Mouse (Mus musculus) hindbrain, embryonic 10.5 days (tissue): ENCODE measurements at regions not wholly inside any gene's neighbourhood (a gene's known extent, or its start where the extent isn't known, plus 50 kb on each side); places are given as distances from the start of the nearest gene placed in this dataset.

ENCODE experiments used
- DNase-seq: peaks from one replicate; pipeline ENCODE4 v3.0.0-alpha.2; 2017; ENCODE audit warnings: low spot score
- H3K27ac ChIP-seq: fragments of 300-500 bp; sonication (generic); 2 replicates; pipeline ENCODE4 v1.5.1; 2016; ENCODE audit warnings: mild to moderate bottlenecking, moderate library complexity
- H3K27me3 ChIP-seq: fragments of 300-500 bp; sonication (generic); 2 replicates; pipeline ENCODE4 v1.6.1; 2016; ENCODE audit warnings: mild to moderate bottlenecking; ENCODE audit not compliant: poor library complexity, insufficient read depth, severe bottlenecking
- H3K36me3 ChIP-seq: fragments of 300-500 bp; sonication (generic); 2 replicates; pipeline ENCODE4 v1.6.1; 2016; ENCODE audit warnings: mild to moderate bottlenecking, moderate library complexity
- H3K4me1 ChIP-seq: fragments of 300-500 bp; sonication (generic); replicated peaks from 2 replicates; pipeline ENCODE4 v1.6.1; 2016; ENCODE audit warnings: mild to moderate bottlenecking
- H3K4me3 ChIP-seq: fragments of 300-500 bp; sonication (generic); 2 replicates; pipeline ENCODE4 v1.5.1; 2016; ENCODE audit warnings: mild to moderate bottlenecking, moderate library complexity
- H3K9me3 ChIP-seq: fragments of 300-500 bp; sonication (generic); 2 replicates; pipeline ENCODE4 v1.6.1; 2016; ENCODE audit warnings: mild to moderate bottlenecking, moderate library complexity
- WGBS: fragments of 180-500 bp; shearing (Covaris S2); methylation state at CpG from one replicate; pipeline ENCODE4 v1.1.7; 2016; 5-methylcytosine and 5-hydroxymethylcytosine counted together

DNA sequence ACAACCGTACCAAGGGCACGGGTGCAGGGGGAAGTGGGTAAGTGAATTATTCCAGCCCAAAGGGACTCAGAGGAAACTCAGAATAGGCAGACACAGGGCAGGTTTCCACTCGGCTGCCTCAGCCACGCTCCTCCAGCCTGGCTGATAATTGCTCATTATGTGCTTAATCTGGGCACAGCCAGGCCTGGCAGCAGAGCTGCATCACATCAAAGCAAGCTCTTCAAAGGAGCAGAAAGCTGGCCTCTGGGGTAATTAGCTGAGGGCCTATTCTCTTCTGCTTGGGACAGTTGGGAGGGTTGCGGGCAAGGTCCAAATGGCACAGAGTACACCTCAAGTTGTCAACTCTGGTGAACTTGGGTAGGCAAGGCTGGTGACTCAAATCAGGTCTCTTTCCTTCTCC lies 239.5 kb downstream of the Emx2 start:
- no peaks in the 10 kb centered on the region for H3K9me3 ChIP-seq
- DNase-seq: no peak
- 60% methylated on average over 5 of the region's 5 CpGs for WGBS
- no peaks in the 10 kb centered on the region for H3K4me1 ChIP-seq
- H3K4me3 ChIP-seq: no peak overlapping the region
- H3K27ac ChIP-seq: no peak overlapping the region
- no peaks in the 10 kb centered on the region for H3K36me3 ChIP-seq
- peaks cover 6% of the 10 kb centered on the region; the same call in 1 of the 2 replicates for H3K27me3 ChIP-seq

- H3K27ac ChIP-seq: no peak overlapping the region
- 68% methylated on average over 3 of the region's 3 CpGs for WGBS
- H3K27me3 ChIP-seq: peaks cover 6% of the 10 kb centered on the region; the same call in 1 of the 2 replicates
- no peak for DNase-seq
- no peaks in the 10 kb centered on the region for H3K9me3 ChIP-seq
- H3K4me1 ChIP-seq: no peaks in the 10 kb centered on the region
- H3K4me3 ChIP-seq: no peak overlapping the region
- no peaks in the 10 kb centered on the region for H3K36me3 ChIP-seq
These were observed 242.0 kb downstream of the Emx2 start for GRCm38 (mm10) chr19:59700187-59700586.

GRCm38 (mm10) chr19:59707106-59707505 lies 236.3 kb downstream of the Rab11fip2 start:
- H3K4me1 ChIP-seq: no peaks in the 10 kb centered on the region
- H3K36me3 ChIP-seq: no peaks in the 10 kb centered on the region
- H3K4me3 ChIP-seq: no peak overlapping the region
- H3K27ac ChIP-seq: no peak overlapping the region
- WGBS: 37% methylated on average over 5 of the region's 5 CpGs
- no peaks in the 10 kb centered on the region for H3K27me3 ChIP-seq
- H3K9me3 ChIP-seq: no peaks in the 10 kb centered on the region
- DNase-seq: no peak

GRCm38 (mm10) chr19:59709180-59709579 lies 234.3 kb downstream of the Rab11fip2 start:
- Histone ChIP-seq H3K27ac (no peak overlapping the region), H3K4me1 (no peaks in the 10 kb centered on the region), H3K4me3 (no peak overlapping the region), H3K9me3 (no peaks in the 10 kb centered on the region), H3K36me3 (no peaks in the 10 kb centered on the region), H3K27me3 (no peaks in the 10 kb centered on the region)
- WGBS: 68% methylated on average over 2 of the region's 2 CpGs
- no peak for DNase-seq

DNA sequence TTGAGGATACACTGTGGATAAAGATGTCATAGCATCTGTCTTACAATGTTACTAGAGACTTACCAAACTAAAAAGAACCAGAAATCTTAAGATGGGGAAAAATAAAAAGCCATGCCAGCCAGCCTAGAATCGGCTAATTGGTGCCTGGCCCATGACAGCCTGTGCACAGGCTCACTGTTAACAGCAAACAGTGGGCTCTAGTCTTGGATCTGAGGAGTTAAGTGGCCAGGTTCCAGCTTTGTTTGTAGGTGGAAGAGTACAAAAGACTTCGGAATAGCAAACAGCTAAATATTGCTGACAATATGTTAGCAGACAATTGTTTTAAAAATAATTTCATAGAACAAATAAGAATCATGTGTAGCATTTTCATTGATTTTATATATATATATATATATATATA lies 228.4 kb downstream of the Rab11fip2 start:
- H3K36me3 ChIP-seq: no peaks in the 10 kb centered on the region
- peaks cover 18% of the 10 kb centered on the region; the same call in 1 of the 2 replicates for H3K27me3 ChIP-seq
- H3K4me3 ChIP-seq: no peak overlapping the region
- H3K27ac ChIP-seq: no peak overlapping the region
- H3K4me1 ChIP-seq: peaks cover 6% of the 10 kb centered on the region
- no peak for DNase-seq
- WGBS: 84% methylated on average over 2 of the region's 2 CpGs
- no peaks in the 10 kb centered on the region for H3K9me3 ChIP-seq

DNA sequence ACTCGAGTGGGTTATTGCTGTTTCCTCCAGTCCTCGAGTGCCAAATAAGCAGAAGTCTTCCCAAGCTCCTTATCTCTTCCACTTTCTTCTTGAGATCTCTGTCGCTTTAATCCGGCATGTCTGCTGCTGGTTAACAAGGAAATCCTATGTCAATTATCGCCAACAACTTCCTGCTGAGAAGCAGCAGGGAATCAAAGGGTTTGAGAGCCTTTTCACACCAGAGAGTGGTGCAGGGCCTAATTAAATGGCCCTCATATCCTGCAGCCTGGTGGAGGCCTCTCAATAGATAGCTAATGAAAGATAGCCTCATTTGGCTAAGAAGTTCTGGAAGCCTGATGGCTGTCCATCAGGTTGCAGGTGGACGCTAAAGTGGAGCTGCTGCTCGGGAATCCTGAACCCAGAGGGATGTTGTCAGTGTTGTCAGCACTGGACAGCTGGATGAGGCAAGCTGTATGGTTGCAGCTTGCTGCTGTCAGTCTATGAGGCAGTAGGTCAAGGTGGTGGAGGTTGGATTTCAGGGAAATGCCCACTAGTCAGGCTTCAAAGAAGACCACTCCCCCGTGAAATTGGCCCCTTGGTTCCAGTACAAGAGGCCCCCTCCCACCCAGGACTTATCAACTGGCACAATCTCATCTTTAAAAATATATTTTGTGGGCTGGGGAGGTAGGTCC lies 225.5 kb downstream of the Rab11fip2 start:
- Histone ChIP-seq H3K4me3 (no peak overlapping the region), H3K36me3 (no peaks in the 10 kb centered on the region), H3K27me3 (peaks cover 18% of the 10 kb centered on the region; the same call in 1 of the 2 replicates), H3K4me1 (peaks cover 6% of the 10 kb centered on the region), H3K27ac (no peak overlapping the region), H3K9me3 (peaks cover 3% of the 10 kb centered on the region; the same call in 1 of the 2 replicates)
- no peak for DNase-seq
- 14% methylated on average over 8 of the region's 8 CpGs for WGBS

DNA sequence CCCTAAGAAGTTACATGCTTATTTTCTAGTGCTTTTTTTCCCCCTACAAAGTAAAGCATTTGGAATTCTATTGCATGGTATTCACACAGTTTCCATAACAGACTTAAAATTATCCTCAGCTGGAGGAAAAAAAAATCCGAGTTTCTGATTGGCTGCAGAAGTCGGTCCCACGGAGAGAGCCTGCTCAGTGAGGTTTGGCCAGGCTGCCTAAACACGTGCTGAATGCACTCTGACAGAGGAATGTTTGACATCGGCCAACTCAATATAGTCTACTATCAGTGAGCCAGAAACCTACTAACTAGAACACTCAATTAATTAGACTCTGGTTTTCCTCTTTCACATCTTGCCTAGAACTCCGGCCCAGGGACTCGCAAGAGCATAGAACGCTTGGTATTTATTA lies 204.9 kb downstream of the Rab11fip2 start:
- DNase-seq: no peak
- H3K27me3 ChIP-seq: no peaks in the 10 kb centered on the region
- WGBS: 72% methylated on average over 8 of the region's 8 CpGs

DNA sequence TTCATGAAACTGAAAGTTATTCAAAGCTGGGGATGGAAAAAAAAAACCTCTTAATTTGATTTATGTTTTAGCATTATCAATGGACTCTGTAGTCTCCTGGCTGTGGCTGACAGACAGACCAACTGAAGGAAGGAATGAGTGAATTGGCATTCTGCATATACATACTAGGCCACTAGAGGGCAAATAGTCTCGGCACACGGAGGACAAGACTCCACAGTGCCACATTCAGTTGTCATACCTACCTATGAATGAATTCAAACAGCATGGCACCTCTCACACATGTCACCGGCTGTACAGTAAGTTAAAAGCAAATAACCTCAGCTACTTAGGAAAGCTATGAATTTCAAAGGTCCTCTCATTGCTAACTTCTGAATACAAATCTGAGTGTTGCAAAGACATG lies 200.5 kb downstream of the Rab11fip2 start:
- Histone ChIP-seq H3K36me3 (no peaks in the 10 kb centered on the region), H3K27ac (no peak overlapping the region), H3K27me3 (no peaks in the 10 kb centered on the region), H3K9me3 (no peaks in the 10 kb centered on the region), H3K4me3 (no peak overlapping the region), H3K4me1 (no peaks in the 10 kb centered on the region)
- 43% methylated on average over 3 of the region's 3 CpGs for WGBS
- DNase-seq: no peak

More for the DNA sequence above, 204.9 kb downstream of the Rab11fip2 start:
- H3K36me3 ChIP-seq: no peaks in the 10 kb centered on the region
- H3K27ac ChIP-seq: no peak overlapping the region
- no peaks in the 10 kb centered on the region for H3K4me1 ChIP-seq
- no peaks in the 10 kb centered on the region for H3K9me3 ChIP-seq
- H3K4me3 ChIP-seq: no peak overlapping the region

- WGBS: 63% methylated on average over 3 of the region's 3 CpGs
- DNase-seq: no peak
- H3K27ac ChIP-seq: no peak overlapping the region
- H3K4me3 ChIP-seq: no peak overlapping the region
- H3K4me1 ChIP-seq: no peaks in the 10 kb centered on the region
- no peaks in the 10 kb centered on the region for H3K9me3 ChIP-seq
- no peaks in the 10 kb centered on the region for H3K27me3 ChIP-seq
- no peaks in the 10 kb centered on the region for H3K36me3 ChIP-seq
These were observed 182.2 kb downstream of the Rab11fip2 start for GRCm38 (mm10) chr19:59761218-59761617.

DNA sequence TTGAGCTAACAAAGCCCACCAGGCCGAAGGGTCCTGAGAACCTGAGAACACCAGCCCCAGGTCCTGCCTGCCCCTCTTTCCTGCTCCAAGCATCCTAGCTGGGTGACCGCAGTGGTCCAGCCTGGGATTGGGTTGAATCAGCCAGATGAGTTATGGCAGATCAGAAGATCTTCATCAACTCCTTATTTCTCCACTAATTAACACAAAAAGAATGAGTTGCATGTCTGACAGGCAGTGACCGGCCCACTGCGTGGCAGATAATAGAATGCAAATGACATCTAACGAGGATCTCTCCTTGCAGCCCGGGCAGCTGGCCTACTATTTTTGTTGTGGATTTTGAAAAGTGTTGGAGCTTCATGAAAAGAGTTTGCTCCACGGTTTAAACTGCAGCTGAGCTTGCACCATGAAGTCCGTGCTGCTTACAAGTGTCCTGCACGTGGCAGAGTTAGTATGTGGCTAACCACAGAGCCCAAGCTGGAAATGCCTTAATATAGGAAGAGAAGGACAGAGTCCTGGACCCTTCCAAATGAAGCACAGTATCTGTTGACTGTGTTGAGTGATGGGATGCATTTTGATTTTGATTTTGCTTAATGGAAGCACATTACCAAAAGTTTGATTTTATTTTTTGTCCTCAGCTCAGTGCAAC lies 158.9 kb downstream of the Rab11fip2 start:
- no peak for DNase-seq
- Histone ChIP-seq H3K27ac (no peak overlapping the region), H3K27me3 (no peaks in the 10 kb centered on the region), H3K9me3 (no peaks in the 10 kb centered on the region), H3K36me3 (no peaks in the 10 kb centered on the region), H3K4me1 (no peaks in the 10 kb centered on the region), H3K4me3 (no peak overlapping the region)
- 67% methylated on average over 9 of the region's 9 CpGs for WGBS

DNA sequence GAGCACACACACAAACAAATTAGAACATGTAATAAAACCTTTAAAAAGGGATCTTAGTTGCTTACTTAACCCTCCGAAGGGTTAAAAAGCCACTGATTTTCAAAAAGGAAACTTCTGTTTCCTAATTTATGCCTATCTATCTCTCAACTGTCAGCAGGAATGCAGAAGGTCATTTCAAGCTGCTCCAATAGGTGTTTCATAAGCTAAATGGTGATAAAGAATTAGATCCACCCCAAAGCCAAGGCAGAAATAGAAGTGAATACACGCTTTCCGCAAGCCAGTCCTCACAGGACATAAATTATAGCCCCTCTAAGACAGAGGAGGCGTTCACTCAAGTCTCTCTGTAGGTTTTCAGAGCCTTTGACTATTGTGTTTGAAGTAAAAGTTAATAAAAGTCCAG lies 112.2 kb downstream of the Rab11fip2 start:
- Histone ChIP-seq H3K4me1 (no peaks in the 10 kb centered on the region), H3K27me3 (no peaks in the 10 kb centered on the region), H3K4me3 (no peak overlapping the region), H3K36me3 (no peaks in the 10 kb centered on the region), H3K9me3 (no peaks in the 10 kb centered on the region), H3K27ac (no peak overlapping the region)
- 89% methylated on average over 4 of the region's 4 CpGs for WGBS
- DNase-seq: no peak

DNA sequence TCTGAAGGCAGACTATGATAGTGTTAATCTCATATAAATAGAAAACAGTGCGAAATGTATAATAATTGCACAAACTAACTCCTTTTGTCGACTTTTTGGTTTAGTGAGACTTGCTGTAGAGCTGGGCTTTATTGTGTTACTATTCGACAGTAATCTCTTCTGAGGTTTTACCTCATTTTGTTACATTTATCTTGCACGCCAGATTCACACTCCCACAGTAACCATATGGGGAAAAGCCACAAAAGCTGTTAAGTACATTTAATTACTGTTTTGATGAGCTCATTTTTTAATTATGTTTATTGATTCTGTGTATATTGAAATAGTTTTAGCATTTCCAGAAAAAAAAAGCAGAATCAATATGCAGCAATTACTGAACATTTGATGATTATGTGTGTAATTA lies 106.3 kb downstream of the Rab11fip2 start:
- Histone ChIP-seq H3K36me3 (no peaks in the 10 kb centered on the region), H3K4me1 (0 out of 2 replicates have a peak, but pooled peaks cover 3% of the 10 kb centered on the region), H3K4me3 (no peak overlapping the region), H3K27ac (no peak overlapping the region), H3K27me3 (no peaks in the 10 kb centered on the region), H3K9me3 (no peaks in the 10 kb centered on the region)
- 91% methylated on average over 4 of the region's 4 CpGs for WGBS
- no peak for DNase-seq

GRCm38 (mm10) chr19:59837628-59838027 lies 105.8 kb downstream of the Rab11fip2 start:
- no peak overlapping the region for H3K27ac ChIP-seq
- no peaks in the 10 kb centered on the region for H3K36me3 ChIP-seq
- no peaks in the 10 kb centered on the region for H3K9me3 ChIP-seq
- H3K27me3 ChIP-seq: no peaks in the 10 kb centered on the region
- no peak for DNase-seq
- no peak overlapping the region for H3K4me3 ChIP-seq
- 0 out of 2 replicates have a peak, but pooled peaks cover 3% of the 10 kb centered on the region for H3K4me1 ChIP-seq
- 64% methylated on average over 6 of the region's 6 CpGs for WGBS
